Mouse (Mus musculus): ENCODE results near the gene Hist1h2bf. TPM values are rescaled to one million over a fixed set of nuclear protein-coding genes. Genes with fewer than 3 reads are reported as not detected.
A peak's percentile ranks its signal among the peaks of the same experiment; 100 is the strongest.
"Not testable (repeated sequence)": the region's sequence is repeated elsewhere in the genome, so short reads cannot be mapped to it uniquely, and the experiment has no call there.

The Hist1h2bf gene
- polyA plus RNA-seq, 1 experiment = 7.9 TPM

- Histone ChIP-seq H3K4me1 (ENCODE audit: control insufficient read depth, insufficient read depth, low read length) (peaks cover 6% of the 10 kb centered on the region), H3K4me3 (ENCODE audit: insufficient read depth, low read length) (no peak overlapping the region), H3K27ac (ENCODE audit: insufficient read depth, low read depth, low read length) (no peak overlapping the region)
- TF ChIP-seq POLR2A (IDR thresholded peaks at IDR 0.05; ENCODE audit: borderline replicate concordance, low read depth, low read length) = no peak
- no peak for TF ChIP-seq CTCF (IDR thresholded peaks at IDR 0.05; ENCODE audit: low read depth, low read length)
These were observed 27.3 kb downstream of the Hist1h2bf start for GRCm38 (mm10) chr13:23546694-23547093.

DNA sequence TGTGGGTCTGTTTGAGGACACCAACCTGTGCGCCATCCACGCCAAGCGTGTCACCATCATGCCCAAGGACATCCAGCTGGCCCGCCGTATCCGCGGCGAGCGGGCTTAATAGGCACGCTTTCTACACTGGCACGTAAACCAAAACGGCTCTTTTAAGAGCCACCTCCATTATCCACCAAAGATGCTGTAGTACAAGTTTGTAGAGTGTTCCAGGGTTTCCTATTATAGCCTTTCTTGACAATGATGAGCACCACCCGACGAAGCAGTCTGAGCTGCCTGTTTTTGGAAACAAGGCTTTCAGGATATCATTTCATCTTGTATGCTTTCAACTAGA is 29.2 kb downstream of the Hist1h2bf start:
- not testable (repeated sequence) for H3K4me1 ChIP-seq (ENCODE audit: control insufficient read depth, insufficient read depth, low read length)
- peak overlapping the region; percentile 71 for H3K27ac ChIP-seq (ENCODE audit: insufficient read depth, low read depth, low read length)
- H3K4me3 ChIP-seq (ENCODE audit: insufficient read depth, low read length) = peak overlapping the region; percentile 63

DNA sequence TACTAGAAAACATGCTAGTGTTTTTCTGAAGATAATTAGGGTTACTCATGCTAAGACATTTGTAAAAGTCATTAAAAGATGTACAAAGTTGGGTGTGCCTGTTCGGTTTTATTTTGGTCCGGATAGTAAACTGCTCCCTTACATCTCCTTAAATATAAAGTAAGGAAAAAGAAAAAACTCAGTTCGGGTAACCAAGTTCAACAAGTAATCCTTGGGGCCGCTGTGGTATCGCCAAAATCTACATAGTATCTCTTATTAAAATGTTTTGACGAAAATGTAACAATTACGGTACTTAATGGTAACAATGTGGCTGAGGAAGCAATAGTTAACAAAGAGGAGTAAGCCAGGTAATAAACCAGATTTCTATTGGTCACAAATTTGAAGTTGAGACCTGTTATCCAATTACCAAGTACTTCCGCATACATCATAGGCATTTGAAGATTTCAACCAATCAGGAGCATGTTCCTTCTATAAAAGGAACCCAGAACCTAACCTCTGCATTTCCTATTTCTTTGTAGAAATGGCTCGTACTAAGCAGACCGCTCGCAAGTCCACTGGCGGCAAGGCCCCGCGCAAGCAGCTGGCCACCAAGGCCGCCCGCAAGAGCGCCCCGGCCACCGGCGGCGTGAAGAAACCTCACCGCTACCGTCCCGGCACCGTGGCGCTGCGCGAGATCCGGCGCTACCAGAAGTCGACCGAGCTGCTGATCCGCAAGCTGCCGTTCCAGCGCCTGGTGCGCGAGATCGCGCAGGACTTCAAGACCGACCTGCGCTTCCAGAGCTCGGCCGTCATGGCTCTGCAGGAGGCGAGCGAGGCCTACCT is 29.8 kb downstream of the Hist1h2bf start, which contains the start of gene Hist1h3f:
Gene Hist1h3f, plus strand, starts transcription at position 88 of the 822 bp plus-strand sequence.
- H3K27ac ChIP-seq (ENCODE audit: insufficient read depth, low read depth, low read length) = peak within 1 kb of the TSS; percentile 88
- peak within 1 kb of the TSS; percentile 63 for H3K4me3 ChIP-seq (ENCODE audit: insufficient read depth, low read length)
- TF ChIP-seq CTCF (IDR thresholded peaks at IDR 0.05; ENCODE audit: low read depth, low read length) (no peak), POLR2A (IDR thresholded peaks at IDR 0.05; ENCODE audit: borderline replicate concordance, low read depth, low read length) (0 out of 2 replicates have a peak, but pooled peaks have one; percentile 67)
- H3K4me1 ChIP-seq (ENCODE audit: control insufficient read depth, insufficient read depth, low read length) = peaks cover 3% of the 10 kb centered on the region

- H3K4me3 ChIP-seq (ENCODE audit: insufficient read depth, low read length) = peak within 1 kb of the TSS; percentile 54
- H3K27ac ChIP-seq (ENCODE audit: insufficient read depth, low read depth, low read length) = peak within 1 kb of the TSS; percentile 88
- peaks cover 11% of the 10 kb centered on the region for H3K4me1 ChIP-seq (ENCODE audit: control insufficient read depth, insufficient read depth, low read length)
These were observed 30.9 kb downstream of the Hist1h2bf start, which contains the start of gene Hist1h2bh for GRCm38 (mm10) chr13:23542999-23543607. Gene Hist1h2bh (minus strand): TSS chr13:23543392.

GRCm38 (mm10) chr13:23542225-23542980 is 31.6 kb downstream of the Hist1h2bf start:
- Histone ChIP-seq H3K4me1 (ENCODE audit: control insufficient read depth, insufficient read depth, low read length) (peaks cover 16% of the 10 kb centered on the region), H3K4me3 (ENCODE audit: insufficient read depth, low read length) (peak overlapping the region; percentile 54), H3K27ac (ENCODE audit: insufficient read depth, low read depth, low read length) (peak overlapping the region; percentile 73)

- Histone ChIP-seq H3K4me1 (ENCODE audit: control insufficient read depth, insufficient read depth, low read length) (peaks cover 20% of the 10 kb centered on the region), H3K27ac (ENCODE audit: insufficient read depth, low read depth, low read length) (no peak overlapping the region), H3K4me3 (ENCODE audit: insufficient read depth, low read length) (no peak overlapping the region)
- no peak for TF ChIP-seq POLR2A (IDR thresholded peaks at IDR 0.05; ENCODE audit: borderline replicate concordance, low read depth, low read length)
- no peak for TF ChIP-seq CTCF (IDR thresholded peaks at IDR 0.05; ENCODE audit: low read depth, low read length)
These were observed 32.5 kb downstream of the Hist1h2bf start for GRCm38 (mm10) chr13:23541497-23541896.

DNA sequence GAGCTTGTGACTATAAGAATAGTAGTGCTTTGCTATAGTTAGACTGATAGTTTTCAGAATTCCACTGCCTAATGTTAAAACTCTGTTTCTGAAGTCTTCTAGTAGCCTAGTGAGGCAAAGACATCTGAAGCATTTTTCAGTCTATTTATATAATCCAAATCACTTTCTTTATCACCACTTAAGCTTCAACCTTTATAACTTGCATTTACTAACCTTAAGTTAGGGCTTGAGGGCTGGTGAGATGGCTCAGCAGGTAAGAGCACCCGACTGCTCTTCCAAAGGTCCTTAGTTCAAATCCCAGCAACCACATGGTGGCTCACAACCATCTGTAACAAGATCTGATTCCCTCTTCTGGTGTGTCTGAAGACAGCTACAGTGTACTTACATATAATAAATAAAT is 34.2 kb downstream of the Hist1h2bf start:
- H3K4me3 ChIP-seq (ENCODE audit: insufficient read depth, low read length); H3K27ac ChIP-seq (ENCODE audit: insufficient read depth, low read depth, low read length): not testable (repeated sequence)
- peaks cover 21% of the 10 kb centered on the region for H3K4me1 ChIP-seq (ENCODE audit: control insufficient read depth, insufficient read depth, low read length)

- H3K4me1 ChIP-seq (ENCODE audit: control insufficient read depth, insufficient read depth, low read length) = peaks cover 21% of the 10 kb centered on the region
- H3K27ac ChIP-seq (ENCODE audit: insufficient read depth, low read depth, low read length) = peak overlapping the region; percentile 63
- TF ChIP-seq CTCF (IDR thresholded peaks at IDR 0.05; ENCODE audit: low read depth, low read length) = no peak
- no peak for TF ChIP-seq POLR2A (IDR thresholded peaks at IDR 0.05; ENCODE audit: borderline replicate concordance, low read depth, low read length)
- H3K4me3 ChIP-seq (ENCODE audit: insufficient read depth, low read length) = no peak overlapping the region
These were observed 35.7 kb downstream of the Hist1h2bf start for GRCm38 (mm10) chr13:23538249-23538648.

- Histone ChIP-seq H3K27ac (ENCODE audit: insufficient read depth, low read depth, low read length) (peak overlapping the region; percentile 16; the same call in 1 of the 2 replicates), H3K4me3 (ENCODE audit: insufficient read depth, low read length) (no peak overlapping the region), H3K4me1 (ENCODE audit: control insufficient read depth, insufficient read depth, low read length) (peaks cover 29% of the 10 kb centered on the region)
- TF ChIP-seq POLR2A (IDR thresholded peaks at IDR 0.05; ENCODE audit: borderline replicate concordance, low read depth, low read length) (no peak), CTCF (IDR thresholded peaks at IDR 0.05; ENCODE audit: low read depth, low read length) (no peak)
These were observed 36.8 kb downstream of the Hist1h2bf start for GRCm38 (mm10) chr13:23537006-23537710.

All from bone marrow macrophage, adult 2 months (primary cell).